Mouse (Mus musculus) urinary bladder, adult 2 months (tissue): ENCODE results near the gene Trpv3. TPM values are rescaled to one million over a fixed set of nuclear protein-coding genes. Genes with fewer than 3 reads are reported as not detected.

ENCODE experiments used
- DNase-seq: peaks from one replicate; pipeline ENCODE4 v3.0.0; 2022; ENCODE audit warnings: low spot score
- polyA plus RNA-seq: library from polyadenylated mRNA; depleted of rRNA; stranded (reverse); fragments of >200 nt; gene quantifications from 2 replicates; pipeline ENCODE4 v1.2.3, GENCODE M21; 2012; rRNA removed

Gene Trpv3
- 0.32 and 0.34 TPM in 2 replicates for polyA plus RNA-seq

DNA sequence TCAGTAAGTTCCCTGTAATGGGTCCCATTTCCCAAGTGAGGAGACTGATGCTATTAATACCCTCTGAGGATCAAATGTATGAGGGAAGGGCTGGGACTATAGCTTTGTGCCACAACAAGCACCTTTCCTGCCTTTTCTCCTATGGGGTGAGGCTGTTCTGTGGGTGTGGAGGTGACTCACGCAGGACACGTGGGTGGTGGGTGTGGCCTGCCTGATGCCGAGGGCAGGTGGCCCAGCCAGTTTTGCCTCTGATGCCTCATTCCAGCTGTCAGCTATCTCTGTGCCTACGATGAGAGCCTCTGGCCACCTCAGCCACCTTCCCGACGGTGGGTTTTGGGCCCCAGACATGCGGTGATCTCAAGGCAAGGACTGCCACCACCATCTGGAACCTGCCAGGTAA lies at the start of gene Trpv3:
Gene Trpv3, plus strand, starts transcription at position 122 of the 400 bp plus-strand sequence.
- DNase-seq, result no peak

DNA sequence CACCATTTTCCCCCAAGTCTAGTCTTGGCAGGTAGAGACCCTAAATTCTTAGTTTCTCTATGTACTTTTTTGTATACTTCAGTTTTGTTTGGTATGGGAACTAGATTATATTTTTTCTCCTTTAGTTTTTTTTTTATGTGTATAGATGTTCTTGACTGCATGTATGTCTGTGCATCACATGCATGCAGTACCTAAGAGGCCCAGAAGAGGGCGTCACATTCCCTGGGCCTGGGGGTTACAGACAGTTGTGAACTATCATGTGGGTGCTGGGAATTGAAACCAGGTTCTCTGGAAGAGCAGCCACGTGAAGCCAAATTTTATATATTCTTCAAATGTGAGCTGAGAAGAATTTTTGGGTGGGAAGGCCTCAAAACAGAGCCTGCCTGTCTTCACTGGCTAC lies 47.5 kb upstream of the Trpv3 start:
- no peak for DNase-seq

DNA sequence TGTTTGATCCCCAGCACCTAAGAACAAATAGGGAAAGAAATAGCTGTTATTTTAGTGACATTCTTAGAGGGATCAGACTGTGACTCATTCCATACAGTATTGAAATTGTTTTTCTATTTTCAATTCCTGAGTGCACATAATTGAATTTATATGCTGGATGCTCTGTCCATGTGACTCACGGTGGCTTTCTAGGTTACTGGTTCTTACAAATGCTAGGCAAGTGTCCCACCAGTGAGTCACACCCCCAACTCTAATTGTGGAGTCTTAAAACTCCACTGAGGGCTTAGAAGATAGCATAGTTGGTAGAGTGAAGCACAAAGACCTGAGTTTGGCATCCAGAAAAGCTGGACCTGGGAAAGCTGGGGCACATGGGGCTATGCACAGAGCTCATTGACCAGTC lies 46.5 kb upstream of the Trpv3 start:
- no peak for DNase-seq

- DNase-seq, result no peak
Observed at GRCm38 (mm10) chr11:73222846-73223245, 44.3 kb upstream of the Trpv3 start.

DNA sequence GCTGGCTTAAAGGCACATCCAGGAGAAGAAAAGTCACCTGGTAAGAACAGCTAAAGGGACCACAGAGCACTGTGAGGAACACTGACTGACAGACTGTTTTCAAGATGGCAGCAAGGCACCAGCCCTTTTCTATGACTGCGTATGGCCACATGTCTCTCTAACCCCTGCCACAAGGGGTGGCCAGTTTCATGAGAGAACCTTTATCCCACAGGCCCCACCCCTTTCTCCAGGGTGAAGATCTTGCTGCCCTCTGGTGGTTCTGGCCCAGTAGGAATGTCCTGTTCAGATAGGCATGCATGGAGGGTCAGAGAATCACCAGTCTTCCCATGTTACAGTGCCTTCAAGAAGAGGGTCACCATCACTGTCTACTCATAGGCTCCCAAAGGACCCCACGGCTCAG lies 43.2 kb upstream of the Trpv3 start:
- no peak for DNase-seq

DNA sequence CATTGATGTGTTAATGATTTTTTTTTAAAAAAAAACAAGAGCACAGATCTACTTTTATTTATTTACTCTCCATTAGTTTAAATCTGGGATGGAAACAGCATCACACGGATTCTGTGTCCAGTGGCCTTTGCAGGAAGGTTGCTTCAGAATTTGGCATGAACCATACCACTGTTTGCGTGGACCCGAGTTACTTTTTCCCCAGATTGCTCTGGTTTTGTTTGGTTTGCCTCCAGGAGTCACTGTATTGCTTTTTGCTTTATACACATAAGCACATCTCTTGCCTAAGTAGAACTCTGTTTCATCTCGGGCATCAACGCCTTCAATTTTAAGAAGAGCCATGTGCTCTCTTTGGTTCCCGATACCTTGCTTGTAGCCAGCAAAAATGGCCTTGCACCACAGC lies 41.3 kb upstream of the Trpv3 start:
- DNase-seq, result no peak

- DNase-seq, result no peak
Observed at GRCm38 (mm10) chr11:73228881-73229280, 38.3 kb upstream of the Trpv3 start.

DNA sequence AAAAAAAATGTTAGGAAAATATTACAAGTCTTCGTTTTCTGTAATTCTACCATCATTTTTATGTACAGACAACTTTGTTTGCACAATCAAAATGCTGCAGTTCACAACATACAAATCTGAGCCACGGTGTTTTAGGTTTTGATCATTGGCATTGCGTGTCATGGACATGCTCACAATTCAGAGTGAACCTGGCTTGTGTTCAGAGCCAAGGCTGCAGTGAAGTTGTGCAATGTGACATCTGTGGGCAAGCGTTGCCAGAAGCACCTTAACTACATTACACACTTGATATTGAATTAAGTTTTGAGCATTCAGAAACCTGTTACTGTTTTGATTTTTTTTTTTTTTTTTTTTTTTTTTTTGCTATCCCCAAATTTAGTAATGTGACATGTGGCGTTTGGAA lies 37.1 kb upstream of the Trpv3 start:
- DNase-seq, result no peak

GRCm38 (mm10) chr11:73232513-73232912 lies 34.7 kb upstream of the Trpv3 start:
- DNase-seq, result no peak

GRCm38 (mm10) chr11:73233992-73234391 lies 33.2 kb upstream of the Trpv3 start, which contains the start of gene Trpv1:
Gene Trpv1 (plus strand): TSS chr11:73234292.
- no peak for DNase-seq

DNA sequence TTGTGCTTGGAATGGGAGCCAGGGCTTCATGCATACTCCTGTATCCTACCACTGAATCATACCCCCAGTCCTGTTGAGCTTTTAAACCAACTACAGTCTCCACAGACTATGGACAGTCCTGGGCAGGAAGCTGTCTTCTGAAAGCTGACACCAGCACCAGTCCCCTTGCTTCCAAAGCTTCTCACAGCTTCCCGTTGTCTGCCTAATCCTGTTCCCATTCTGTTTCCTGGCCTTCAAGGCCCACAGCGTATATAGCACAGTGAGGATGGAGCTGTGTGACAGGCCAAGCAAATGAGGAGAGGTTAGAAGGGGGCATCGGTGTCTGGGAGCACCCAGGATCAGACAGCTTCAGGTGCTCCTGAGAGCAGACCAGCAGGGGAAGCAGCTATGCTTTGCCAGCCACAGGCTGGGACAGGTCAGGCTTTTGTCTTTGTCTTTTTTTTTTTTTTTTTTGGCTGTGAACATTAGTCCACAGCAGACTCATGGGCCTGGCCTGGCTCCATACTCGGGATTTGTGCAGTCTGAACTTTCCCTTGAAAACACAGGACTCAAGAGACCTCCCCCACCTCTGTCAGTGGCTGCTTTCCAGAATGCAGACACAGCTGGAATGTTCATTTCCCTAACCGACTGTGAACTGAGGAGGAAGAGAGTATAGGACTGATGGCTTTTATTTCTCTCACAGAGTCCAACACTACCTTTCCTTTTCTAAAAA lies 31.0 kb upstream of the Trpv3 start:
- no peak for DNase-seq

DNA sequence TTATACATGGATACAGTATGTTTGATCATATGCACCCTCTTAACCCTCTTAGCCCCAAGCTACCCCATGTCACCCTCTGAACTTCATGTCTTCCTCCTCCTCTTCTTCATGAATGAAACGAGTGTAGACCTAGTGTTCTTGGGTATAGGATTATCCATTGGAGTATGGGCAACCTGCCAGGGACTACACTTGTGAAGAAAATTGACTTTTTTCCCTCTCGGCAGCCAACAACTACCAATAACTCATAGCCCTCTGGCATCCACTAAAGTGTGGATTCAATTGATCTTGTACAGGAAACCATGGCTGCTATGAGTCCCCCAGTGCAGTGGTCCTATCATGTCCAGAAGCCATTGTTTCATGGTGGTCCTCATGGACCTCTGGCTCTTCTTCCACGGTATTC lies 30.5 kb upstream of the Trpv3 start:
- DNase-seq, result no peak

- no peak for DNase-seq
Observed at GRCm38 (mm10) chr11:73242199-73242598, 25.0 kb upstream of the Trpv3 start.

GRCm38 (mm10) chr11:73242777-73243176 lies 24.4 kb upstream of the Trpv3 start:
- DNase-seq, result no peak

GRCm38 (mm10) chr11:73257362-73257945 lies 9.7 kb upstream of the Trpv3 start:
- no peak for DNase-seq

GRCm38 (mm10) chr11:73258664-73259063 lies 8.5 kb upstream of the Trpv3 start:
- DNase-seq, result no peak

GRCm38 (mm10) chr11:73260457-73260856 lies 6.7 kb upstream of the Trpv3 start:
- DNase-seq, result no peak

- no peak for DNase-seq
Observed at GRCm38 (mm10) chr11:73261385-73261784, 5.8 kb upstream of the Trpv3 start.

- DNase-seq, result no peak
Observed at GRCm38 (mm10) chr11:73274821-73275220, 7.6 kb downstream of the Trpv3 start.

- no peak for DNase-seq
Observed at GRCm38 (mm10) chr11:73280710-73281109, 13.5 kb downstream of the Trpv3 start.

DNA sequence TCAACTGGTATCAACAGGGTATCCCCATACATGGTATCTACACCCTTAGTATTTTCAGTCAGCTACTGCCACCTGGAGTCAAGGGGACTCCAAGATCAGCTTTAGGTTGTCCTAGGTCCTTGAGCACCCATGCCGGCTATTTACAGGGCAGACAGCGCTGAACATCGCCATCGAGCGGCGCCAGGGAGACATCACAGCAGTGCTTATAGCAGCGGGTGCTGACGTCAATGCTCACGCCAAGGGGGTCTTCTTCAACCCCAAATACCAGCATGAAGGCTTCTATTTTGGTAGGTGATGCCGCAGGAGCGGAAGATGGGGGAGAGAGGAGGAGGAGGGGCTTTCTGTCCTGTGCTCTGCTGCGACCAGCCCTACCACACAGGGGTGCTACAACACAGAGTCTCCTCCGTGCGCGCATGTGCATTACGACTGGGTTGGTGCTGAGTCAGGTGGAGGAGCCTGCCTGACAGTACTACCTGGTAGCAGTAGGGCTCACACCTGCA lies 14.4 kb downstream of the Trpv3 start:
- peak; percentile 41 for DNase-seq

DNA sequence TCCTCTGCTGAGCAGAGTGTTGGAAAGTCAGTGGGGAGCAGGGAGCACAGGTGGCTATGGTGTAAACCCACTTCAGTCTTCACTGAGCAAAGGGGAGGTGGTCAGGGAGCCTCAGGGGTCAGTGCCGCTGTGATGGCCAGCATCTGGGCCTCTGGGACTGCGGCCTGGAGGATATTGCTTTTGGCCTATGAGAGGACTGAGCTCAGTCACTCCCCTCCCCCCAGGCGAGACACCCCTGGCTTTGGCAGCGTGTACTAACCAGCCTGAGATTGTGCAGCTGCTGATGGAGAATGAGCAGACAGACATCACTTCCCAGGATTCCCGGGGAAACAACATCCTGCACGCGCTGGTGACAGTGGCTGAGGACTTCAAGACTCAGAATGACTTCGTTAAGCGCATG lies 16.2 kb downstream of the Trpv3 start:
- DNase-seq, result no peak

- DNase-seq, result no peak
Observed at GRCm38 (mm10) chr11:73283926-73284325, 16.7 kb downstream of the Trpv3 start.
